Mouse (Mus musculus): ENCODE results near the gene Gm20903.
"Not testable (repeated sequence)": the region's sequence is repeated elsewhere in the genome, so short reads cannot be mapped to it uniquely, and the experiment has no call there.

Gm20903 gene

DNA sequence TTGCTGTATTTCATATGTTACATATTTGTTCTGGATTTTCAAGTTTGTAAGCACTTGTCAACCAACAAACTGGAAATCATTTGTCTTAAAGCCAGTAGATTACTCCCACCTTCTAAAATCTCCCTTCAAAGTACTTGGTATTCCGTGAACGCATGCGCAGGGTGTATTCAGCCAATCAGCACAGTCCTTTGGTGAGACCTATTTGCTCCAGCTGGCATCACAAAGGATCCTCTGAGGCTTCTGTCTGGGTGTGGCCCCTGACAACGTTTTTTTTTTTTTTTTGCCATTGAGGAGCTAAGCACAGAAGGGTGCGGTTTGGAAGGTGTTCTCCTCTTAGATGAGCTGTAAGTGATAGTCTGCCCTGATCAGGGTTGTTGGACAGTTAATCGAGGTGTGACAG is at the start of gene Gm20903:
Gm20903 (plus strand) TSS at position 301 of the 400 bp plus-strand sequence.
- not testable (repeated sequence) for DNase-seq (ENCODE audit: low spot score)
